Mouse (Mus musculus): ENCODE results near the gene Eml1.

GRCm38 (mm10) chr12:108554861-108555556, 184.3 kb downstream of the Eml1 start:
- TF ChIP-seq POLR2A (IDR thresholded peaks at IDR 0.05; ENCODE audit: low read depth, low read length) (0 out of 2 replicates have a peak, but pooled peaks have one; percentile 0), CTCF (IDR thresholded peaks at IDR 0.05; ENCODE audit: borderline replicate concordance, insufficient read depth, low read length) (no peak)

All from embryonic fibroblast, embryonic 13.5 days (primary cell).